Mouse (Mus musculus): ENCODE results near the gene Faap100. TPM values are rescaled to one million over a fixed set of nuclear protein-coding genes. Genes with fewer than 3 reads are reported as not detected.
"Not testable (repeated sequence)": the region's sequence is repeated elsewhere in the genome, so short reads cannot be mapped to it uniquely, and the experiment has no call there.

Gene Faap100
- polyA plus RNA-seq, 1 experiment from 2014 or later, result 44.6 TPM

DNA sequence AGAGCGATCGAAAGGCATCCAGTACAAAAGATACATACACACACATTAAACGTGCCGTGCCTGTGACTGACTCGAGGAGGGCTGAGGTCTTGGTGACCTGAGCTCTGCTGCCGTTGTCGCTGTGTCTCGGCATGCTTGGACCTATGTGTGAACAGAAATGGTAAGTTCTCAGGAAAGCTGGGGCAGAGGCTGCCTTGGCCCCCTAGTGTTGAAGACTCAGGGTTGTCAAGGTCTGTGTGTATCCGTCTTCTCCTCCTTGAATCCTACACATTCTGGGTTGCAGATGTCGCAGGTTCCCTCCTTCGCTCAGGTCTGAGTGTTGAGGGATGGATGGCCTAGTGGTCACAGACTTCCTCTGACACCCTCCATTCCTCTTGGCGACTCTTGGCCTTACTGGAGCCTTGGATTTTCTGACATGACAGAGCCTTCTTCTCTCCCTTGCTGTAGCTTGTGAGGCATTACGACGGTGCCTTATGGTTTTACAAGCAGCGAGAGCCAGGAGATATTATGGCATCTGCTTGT, 22.2 kb downstream of the Faap100 start:
- H3K4me1 ChIP-seq, result peaks cover 68% of the 10 kb centered on the region
- no peak overlapping the region for H3K4me3 ChIP-seq
- H3K27me3 ChIP-seq, result no peaks in the 10 kb centered on the region
- H3K27ac ChIP-seq, result peak overlapping the region; percentile 97; the same call in 1 of the 2 replicates
- no peak for ATAC-seq (ENCODE audit: insufficient number of reproducible peaks, insufficient read depth, low FRiP score, low TSS enrichment)
- no peak overlapping the region for H3K9ac ChIP-seq
- H3K36me3 ChIP-seq, result no peaks in the 10 kb centered on the region; the same call in 1 of the 2 replicates
- no peaks in the 10 kb centered on the region for H3K9me3 ChIP-seq
- WGBS, result 84% methylated on average over 15 of the region's 15 CpGs
- no peak overlapping the region for H3K4me2 ChIP-seq (replicated peaks)

DNA sequence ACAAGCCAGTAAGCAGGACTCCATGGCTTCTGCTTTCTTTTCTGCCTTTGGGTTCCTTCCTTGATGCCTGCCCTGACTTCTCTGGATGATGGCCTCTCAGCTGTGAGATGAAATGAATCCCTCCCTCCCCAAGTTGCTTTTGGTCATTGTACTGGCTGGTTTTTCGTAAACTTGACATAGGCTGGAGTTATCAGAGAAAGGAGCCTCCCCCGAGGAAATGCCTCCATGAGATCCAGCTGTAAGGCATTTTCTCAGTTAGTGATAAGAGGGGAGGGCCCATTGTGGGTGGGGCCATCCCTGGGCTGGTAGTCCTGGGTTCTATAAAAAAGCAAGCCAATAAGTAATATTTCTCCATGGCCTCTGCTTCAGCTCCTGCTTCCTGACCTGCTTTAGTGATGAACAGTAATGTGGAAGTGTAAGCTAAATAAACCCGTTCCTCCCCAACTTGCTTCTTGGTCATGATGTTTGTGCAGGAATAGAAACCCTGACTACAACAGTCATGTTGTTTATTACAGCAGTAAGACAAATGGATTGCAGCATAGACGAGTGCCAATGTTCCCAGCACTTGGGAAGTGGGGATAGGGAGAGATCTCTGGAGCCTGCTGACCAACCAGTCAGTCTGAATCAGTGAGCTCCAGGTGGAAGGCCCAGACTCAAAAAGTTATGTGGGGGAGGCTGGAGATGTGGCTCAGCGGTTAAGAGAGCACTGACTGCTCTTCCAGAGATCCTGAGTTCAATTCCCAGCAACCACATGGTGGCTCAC, 23.1 kb downstream of the Faap100 start:
- no peak for ATAC-seq (ENCODE audit: insufficient number of reproducible peaks, insufficient read depth, low FRiP score, low TSS enrichment)
- Histone ChIP-seq H3K9me3 (no peaks in the 10 kb centered on the region), H3K4me1 (peaks cover 67% of the 10 kb centered on the region), H3K27me3 (no peaks in the 10 kb centered on the region), H3K27ac (no peak overlapping the region), H3K4me3 (no peak overlapping the region), H3K4me2 (replicated peaks) (no peak overlapping the region), H3K36me3 (no peaks in the 10 kb centered on the region; the same call in 1 of the 2 replicates), H3K9ac (no peak overlapping the region)
- WGBS, result 62% methylated on average over 5 of the region's 5 CpGs

DNA sequence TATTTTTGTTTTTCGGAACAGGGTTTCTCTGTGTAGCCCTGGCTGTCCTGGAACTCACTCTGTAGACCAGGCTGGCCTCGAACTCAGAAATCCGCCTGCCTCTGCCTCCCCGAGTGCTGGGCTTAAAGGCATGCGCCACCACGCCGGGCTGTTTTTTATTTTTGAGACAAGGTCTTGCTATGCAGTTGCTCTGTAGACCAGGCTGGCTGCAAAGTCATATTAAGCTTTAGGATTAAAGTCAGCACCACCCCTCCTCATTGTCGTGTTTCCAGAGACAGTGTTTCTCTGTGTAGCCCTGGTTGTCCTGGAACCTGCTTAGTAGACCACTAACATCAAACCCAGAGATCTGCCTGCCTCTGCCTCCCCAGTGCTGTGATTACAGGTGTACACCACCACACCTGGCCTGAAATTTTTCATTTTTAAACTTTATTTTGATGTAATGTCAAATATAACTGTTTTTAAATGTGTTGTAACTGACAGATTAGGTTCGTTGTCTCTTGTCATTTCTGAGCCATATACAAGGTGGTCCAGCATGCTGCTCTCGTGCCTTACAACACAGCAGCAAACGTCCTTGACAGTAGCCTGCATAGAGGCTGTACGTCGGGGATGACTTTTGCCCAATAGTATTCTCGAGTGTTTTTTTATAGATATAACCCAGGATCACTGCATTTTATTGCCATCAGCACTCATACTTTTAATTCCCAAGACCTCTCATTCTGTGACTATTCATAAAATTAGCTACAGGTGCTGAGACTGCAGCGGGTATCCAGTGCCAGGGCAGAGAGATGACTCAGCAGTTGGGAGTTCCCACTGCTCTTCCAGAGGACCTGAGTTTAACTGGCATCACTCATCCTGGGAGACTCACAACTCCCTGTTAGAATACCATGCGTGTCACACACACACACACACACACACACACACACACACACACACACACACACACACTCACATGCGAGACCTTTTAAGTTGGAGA, 24.0 kb downstream of the Faap100 start:
- no peak overlapping the region for H3K4me3 ChIP-seq
- no peaks in the 10 kb centered on the region for H3K9me3 ChIP-seq
- 89% methylated on average over 17 of the region's 17 CpGs for WGBS
- peaks cover 58% of the 10 kb centered on the region for H3K4me1 ChIP-seq
- no peaks in the 10 kb centered on the region; the same call in 1 of the 2 replicates for H3K36me3 ChIP-seq
- H3K27me3 ChIP-seq, result no peaks in the 10 kb centered on the region
- no peak overlapping the region for H3K27ac ChIP-seq
- no peak overlapping the region for H3K4me2 ChIP-seq (replicated peaks)
- no peak for ATAC-seq (ENCODE audit: insufficient number of reproducible peaks, insufficient read depth, low FRiP score, low TSS enrichment)
- H3K9ac ChIP-seq, result no peak overlapping the region

DNA sequence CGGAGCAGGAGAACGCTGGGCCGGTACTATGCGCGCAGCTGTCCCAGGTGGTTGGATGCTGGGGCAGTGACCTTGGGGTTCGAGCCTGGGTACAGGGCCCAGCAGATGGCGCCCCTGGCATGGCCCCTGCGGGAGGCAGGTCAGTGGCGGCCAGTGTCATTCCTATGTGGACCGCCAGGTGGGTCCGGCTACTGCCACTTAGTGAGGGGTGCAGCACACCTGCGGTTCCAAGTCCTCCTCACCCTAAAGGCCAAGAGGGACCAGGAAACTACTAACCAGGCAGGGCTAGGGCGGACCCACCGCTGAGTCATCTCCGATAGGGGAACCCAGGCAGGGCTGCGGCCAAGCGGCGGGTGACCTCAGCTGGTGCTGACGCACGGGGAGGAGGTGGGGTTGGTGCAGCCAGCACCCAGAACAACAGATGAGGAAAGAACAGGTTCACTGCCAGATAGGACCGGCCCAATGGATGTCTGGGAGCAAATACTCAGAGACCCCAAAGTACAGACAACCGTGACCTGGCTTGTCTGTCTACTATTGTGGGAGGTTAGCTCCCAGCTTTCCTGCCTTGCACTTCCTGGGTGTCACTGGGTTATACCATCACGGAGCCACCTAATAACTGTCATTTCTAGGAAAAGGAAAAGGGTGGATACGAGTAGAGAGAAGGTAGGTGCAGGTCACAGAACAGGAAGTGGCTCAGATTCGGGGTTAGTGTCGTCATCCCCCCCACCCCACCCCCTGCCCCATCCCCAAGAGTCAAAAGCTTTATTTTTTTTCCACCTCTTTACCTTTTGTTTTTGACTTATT, 24.9 kb downstream of the Faap100 start:
- Histone ChIP-seq H3K27me3 (no peaks in the 10 kb centered on the region), H3K9ac (no peak overlapping the region)
- WGBS, result 27% methylated on average over 26 of the region's 26 CpGs

DNA sequence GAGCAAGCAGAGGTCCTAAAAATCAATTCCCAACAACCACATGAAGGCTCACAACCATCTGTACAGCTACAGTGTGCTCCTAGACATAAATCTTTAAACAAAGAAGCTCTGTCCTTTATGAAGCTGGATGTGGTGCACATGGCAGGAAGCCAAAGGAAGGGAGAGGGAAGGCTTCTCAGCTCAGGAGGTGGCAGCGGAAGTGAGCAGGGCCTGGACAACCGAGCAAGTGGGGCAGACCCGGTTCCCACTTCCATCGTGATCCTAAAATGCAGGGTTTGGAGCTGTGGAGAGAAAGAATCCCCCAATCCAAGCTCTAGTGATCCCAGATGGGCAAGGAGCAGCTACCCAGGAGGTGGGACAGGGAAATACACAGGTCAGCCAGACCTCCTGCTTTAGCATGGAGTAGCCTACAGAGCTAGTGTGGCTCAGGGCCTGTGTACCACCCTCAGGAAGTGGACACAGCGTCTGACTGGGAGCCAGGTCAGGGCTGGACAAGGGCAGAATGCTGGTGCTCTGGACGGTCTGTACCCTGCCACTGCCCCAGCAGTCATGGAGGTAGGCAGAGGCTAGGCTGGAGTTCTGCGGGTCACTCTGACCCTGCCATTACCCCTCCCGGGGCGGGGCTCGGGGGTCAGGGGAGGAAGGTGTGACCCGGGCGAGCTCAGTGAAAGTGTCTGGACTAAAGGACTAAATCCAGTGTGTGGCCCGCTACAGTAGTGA, 25.8 kb downstream of the Faap100 start:
- Histone ChIP-seq H3K4me2 (replicated peaks) (no peak overlapping the region), H3K4me1 (peaks cover 43% of the 10 kb centered on the region), H3K4me3 (no peak overlapping the region), H3K27ac (peak overlapping the region; percentile 74), H3K9me3 (no peaks in the 10 kb centered on the region), H3K27me3 (no peaks in the 10 kb centered on the region), H3K36me3 (no peaks in the 10 kb centered on the region; the same call in 1 of the 2 replicates), H3K9ac (no peak overlapping the region)
- WGBS, result 62% methylated on average over 13 of the region's 13 CpGs
- no peak for ATAC-seq (ENCODE audit: insufficient number of reproducible peaks, insufficient read depth, low FRiP score, low TSS enrichment)

More for the DNA sequence above, 24.9 kb downstream of the Faap100 start:
- H3K4me2 ChIP-seq (replicated peaks), result 0 out of 2 replicates have a peak overlapping the region, but pooled peaks have one; percentile 0
- H3K36me3 ChIP-seq, result no peaks in the 10 kb centered on the region; the same call in 1 of the 2 replicates
- H3K4me1 ChIP-seq, result peaks cover 52% of the 10 kb centered on the region
- H3K4me3 ChIP-seq, result no peak overlapping the region
- no peak overlapping the region for H3K27ac ChIP-seq
- no peak for ATAC-seq (ENCODE audit: insufficient number of reproducible peaks, insufficient read depth, low FRiP score, low TSS enrichment)
- no peaks in the 10 kb centered on the region for H3K9me3 ChIP-seq

DNA sequence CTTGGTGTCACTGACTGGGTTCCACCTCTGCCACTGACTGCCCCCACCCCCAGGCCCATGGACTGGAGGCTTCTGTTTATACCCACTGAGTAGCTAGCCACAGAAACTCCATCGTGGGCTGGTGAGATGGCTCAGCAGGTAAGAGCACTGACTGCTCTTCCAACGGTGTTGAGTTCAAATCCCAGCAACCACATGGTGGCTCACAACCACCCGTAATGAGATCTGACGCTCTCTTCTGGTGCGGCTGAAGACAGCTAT, 26.5 kb downstream of the Faap100 start:
- H3K4me3 ChIP-seq; H3K4me2 ChIP-seq (replicated peaks); ATAC-seq (ENCODE audit: insufficient number of reproducible peaks, insufficient read depth, low FRiP score, low TSS enrichment); H3K36me3 ChIP-seq; H3K9ac ChIP-seq; H3K9me3 ChIP-seq; H3K27me3 ChIP-seq: not testable (repeated sequence)
- H3K4me1 ChIP-seq, result peaks cover 37% of the 10 kb centered on the region
- peak overlapping the region; percentile 100 for H3K27ac ChIP-seq
- 91% methylated on average over 5 of the region's 5 CpGs for WGBS

DNA sequence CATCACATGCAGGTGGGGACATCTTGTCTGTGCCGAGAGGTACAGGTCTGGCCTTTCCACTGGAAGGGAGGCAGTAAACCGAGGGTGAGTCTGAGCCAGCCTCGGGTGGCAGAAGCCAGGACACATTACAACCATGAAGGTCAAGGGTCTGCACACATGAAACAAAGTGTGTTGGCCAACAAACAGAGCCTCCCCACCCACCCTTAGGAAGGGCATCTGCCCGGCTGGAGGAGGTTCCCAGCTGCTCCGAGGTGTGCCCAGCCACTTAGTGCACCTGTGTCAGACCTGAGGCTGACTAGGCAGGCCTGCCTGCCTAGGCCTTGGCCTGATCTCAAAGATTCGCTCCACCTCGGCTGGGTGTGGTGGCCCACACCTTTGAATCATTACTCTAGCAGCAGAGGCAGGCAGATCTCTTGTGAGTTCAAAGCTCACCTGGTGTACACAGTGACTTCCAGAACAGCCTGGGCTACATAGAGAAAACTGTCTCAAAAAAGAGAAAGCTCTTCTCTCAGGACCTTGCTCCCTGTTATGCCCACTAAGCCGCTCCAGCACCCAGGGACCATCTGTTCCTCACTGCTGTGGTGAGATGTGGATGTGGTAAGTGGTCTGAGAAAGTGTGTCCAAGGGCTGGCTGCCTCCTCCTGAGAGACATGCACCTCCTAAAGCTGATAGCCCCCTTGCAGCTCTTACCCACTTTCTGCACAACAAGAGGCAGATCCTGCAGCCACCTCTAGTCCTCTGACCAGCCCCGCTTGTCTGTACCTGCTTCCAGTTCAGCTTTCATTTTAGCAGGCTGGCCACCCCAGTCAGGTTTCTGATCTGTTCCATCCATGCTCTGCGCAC, 27.1 kb downstream of the Faap100 start:
- Histone ChIP-seq H3K36me3 (peaks cover 7% of the 10 kb centered on the region), H3K27me3 (no peaks in the 10 kb centered on the region), H3K9me3 (no peaks in the 10 kb centered on the region), H3K4me1 (peaks cover 37% of the 10 kb centered on the region), H3K4me3 (no peak overlapping the region), H3K9ac (0 out of 2 replicates have a peak overlapping the region, but pooled peaks have one; percentile 0), H3K4me2 (replicated peaks) (peak overlapping the region; percentile 92; the same call in 1 of the 2 replicates), H3K27ac (peak overlapping the region; percentile 100)
- 86% methylated on average over 10 of the region's 10 CpGs for WGBS
- no peak for ATAC-seq (ENCODE audit: insufficient number of reproducible peaks, insufficient read depth, low FRiP score, low TSS enrichment)

DNA sequence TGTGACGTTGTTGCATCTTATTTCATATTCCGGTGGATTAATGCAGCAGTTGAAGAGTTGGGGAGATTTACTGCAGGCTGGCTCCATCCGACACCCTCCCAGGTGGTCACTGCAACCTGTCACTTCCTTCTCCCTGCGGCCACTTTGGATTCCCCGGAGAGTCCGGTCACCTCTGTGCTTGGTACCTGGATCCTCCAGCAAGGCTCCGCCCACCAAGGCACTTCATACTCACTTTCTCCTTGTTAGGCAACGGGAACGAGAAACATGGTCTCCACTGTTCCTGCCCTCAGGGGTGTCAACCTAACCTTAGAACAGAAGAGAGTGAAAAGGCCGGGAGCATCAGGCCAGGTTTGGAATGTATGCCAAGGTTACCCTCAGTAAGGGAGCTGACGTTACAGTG, 27.9 kb downstream of the Faap100 start:
- 14% methylated on average over 11 of the region's 11 CpGs for WGBS
- H3K27ac ChIP-seq, result peak overlapping the region; percentile 100
- H3K4me3 ChIP-seq, result peak overlapping the region; percentile 100
- H3K9me3 ChIP-seq, result no peaks in the 10 kb centered on the region
- H3K27me3 ChIP-seq, result no peaks in the 10 kb centered on the region
- H3K4me1 ChIP-seq, result peaks cover 37% of the 10 kb centered on the region
- H3K4me2 ChIP-seq (replicated peaks), result peak overlapping the region; percentile 92
- H3K9ac ChIP-seq, result peak overlapping the region; percentile 100
- H3K36me3 ChIP-seq, result peaks cover 9% of the 10 kb centered on the region
- no peak for ATAC-seq (ENCODE audit: insufficient number of reproducible peaks, insufficient read depth, low FRiP score, low TSS enrichment)

DNA sequence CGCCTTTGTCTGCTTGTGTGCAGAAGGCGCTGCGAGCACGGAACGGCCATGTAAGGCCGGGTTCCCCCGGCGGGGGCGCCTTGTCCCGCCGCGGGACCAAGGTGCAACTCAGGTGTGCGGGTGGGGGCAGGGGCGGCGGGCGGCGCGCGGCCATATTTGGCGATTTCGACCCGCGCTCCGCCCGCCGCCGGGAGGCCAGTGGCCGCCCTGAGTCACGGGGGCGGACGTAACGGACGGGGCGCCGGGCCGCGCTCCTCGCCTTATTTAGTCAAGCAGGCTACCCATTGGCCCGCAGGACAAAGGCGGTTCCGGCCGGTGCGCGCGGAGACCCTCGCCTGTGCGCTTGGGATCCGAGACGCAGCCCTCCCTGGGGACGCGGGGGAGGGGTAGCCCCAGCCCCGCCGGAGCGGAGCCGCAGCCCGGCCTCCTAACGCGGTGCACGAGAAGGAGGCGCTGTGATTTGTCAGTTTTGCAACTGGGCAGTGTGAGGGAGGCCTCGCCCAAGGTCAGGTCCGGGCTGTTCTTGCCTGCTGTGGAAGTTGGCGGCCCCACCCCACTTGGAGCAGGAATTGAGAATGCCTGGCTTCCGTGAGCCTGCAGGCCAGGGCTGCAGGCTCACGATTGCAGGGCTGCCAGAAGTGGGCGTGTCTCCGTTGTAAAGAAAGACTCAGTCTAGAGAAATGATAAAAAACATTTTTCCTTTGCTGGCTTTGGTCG, 28.4 kb downstream of the Faap100 start:
- H3K4me1 ChIP-seq, result peaks cover 37% of the 10 kb centered on the region
- H3K9ac ChIP-seq, result peak overlapping the region; percentile 100
- ATAC-seq (ENCODE audit: insufficient number of reproducible peaks, insufficient read depth, low FRiP score, low TSS enrichment), result peak; percentile 73
- H3K4me3 ChIP-seq, result peak overlapping the region; percentile 100
- H3K36me3 ChIP-seq, result peaks cover 12% of the 10 kb centered on the region
- H3K4me2 ChIP-seq (replicated peaks), result peak overlapping the region; percentile 92
- WGBS, result 1% methylated on average over 68 of the region's 68 CpGs
- H3K27me3 ChIP-seq, result no peaks in the 10 kb centered on the region
- peak overlapping the region; percentile 100 for H3K27ac ChIP-seq
- H3K9me3 ChIP-seq, result no peaks in the 10 kb centered on the region
